Mouse (Mus musculus) lung, adult 2 months (tissue): ENCODE measurements around the gene Marveld3. TPM values are rescaled to one million over a fixed set of nuclear protein-coding genes. Genes with fewer than 3 reads are reported as not detected.

ENCODE experiments used
- DNase-seq: peaks from one replicate; pipeline ENCODE4 v3.0.0; 2022
- H3K4me1 ChIP-seq: fragments of 200-500 bp; 2 replicates; pipeline ENCODE4 v1.6.1; 2011; ENCODE audit warnings: low read length; ENCODE audit not compliant: control insufficient read depth, insufficient read depth
- H3K4me3 ChIP-seq: fragments of 200-500 bp; replicated peaks from 2 replicates; pipeline ENCODE3; 2011; ENCODE audit warnings: low read depth, mild to moderate bottlenecking, control low read depth, low read length; ENCODE audit errors: extremely low read depth
- CTCF ChIP-seq: fragments of 200-500 bp; IDR thresholded peaks from 2 replicates; pipeline ENCODE4 v1.5.1; 2011; ENCODE audit warnings: mild to moderate bottlenecking, low read length, control low read depth; ENCODE audit not compliant: insufficient read depth
- POLR2A ChIP-seq: fragments of 200-500 bp; IDR thresholded peaks from 2 replicates; pipeline ENCODE4 v1.6.1; 2011; ENCODE audit warnings: low read depth, mild to moderate bottlenecking, control low read depth, low read length, borderline replicate concordance; ENCODE audit errors: extremely low read depth
- WGBS: fragments of 180-500 bp; shearing (Covaris S2); methylation state at CpG from one replicate; pipeline ENCODE4 v1.1.7; 2018; 5-methylcytosine and 5-hydroxymethylcytosine counted together
- polyA plus RNA-seq: library from polyadenylated mRNA; depleted of rRNA; stranded (reverse); fragments of >200 nt; gene quantifications from 2 replicates; pipeline ENCODE4 v1.2.3, GENCODE M21; 2012

The Marveld3 gene
- polyA plus RNA-seq, 1 experiment = 5.9 TPM

GRCm38 (mm10) chr8:109997381-109997780, 35.4 kb upstream of the Marveld3 start:
- DNase-seq = no peak
- TF ChIP-seq CTCF = no peak
- no peak for TF ChIP-seq POLR2A
- WGBS = 91% methylated on average over 9 of the region's 9 CpGs
- Histone ChIP-seq H3K4me1 (peaks cover 2% of the 10 kb centered on the region), H3K4me3 (no peak overlapping the region)

DNA sequence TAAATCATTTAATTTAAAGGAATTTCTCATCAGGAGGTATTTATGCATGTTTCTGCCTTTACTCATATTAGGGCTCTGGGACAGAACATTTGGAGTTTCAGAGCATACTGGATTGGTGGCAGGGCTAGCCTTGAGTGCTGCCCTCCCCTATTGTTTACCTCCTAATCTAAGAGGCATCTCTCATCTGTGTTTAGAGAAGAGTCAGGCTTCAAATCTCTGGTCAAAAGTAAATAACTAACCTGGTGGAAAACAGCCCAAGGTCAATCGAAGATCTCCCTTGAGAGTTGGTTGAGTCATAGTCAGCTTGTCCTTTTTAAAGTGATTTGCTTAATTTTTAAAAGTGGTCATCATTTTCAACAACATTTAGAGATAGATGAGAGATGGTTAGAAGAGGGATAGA, 30.9 kb upstream of the Marveld3 start:
- no peak for DNase-seq
- WGBS = 38% methylated on average over 1 of the region's 1 CpGs
- no peak overlapping the region for H3K4me3 ChIP-seq

GRCm38 (mm10) chr8:109992166-109992565, 30.2 kb upstream of the Marveld3 start:
- no peak overlapping the region for H3K4me3 ChIP-seq
- no peaks in the 10 kb centered on the region for H3K4me1 ChIP-seq
- WGBS = 72% methylated on average over 5 of the region's 5 CpGs
- no peak for TF ChIP-seq POLR2A
- no peak for TF ChIP-seq CTCF
- no peak for DNase-seq

More for the DNA sequence above, 30.9 kb upstream of the Marveld3 start:
- no peaks in the 10 kb centered on the region for H3K4me1 ChIP-seq
- TF ChIP-seq CTCF = no peak
- no peak for TF ChIP-seq POLR2A

DNA sequence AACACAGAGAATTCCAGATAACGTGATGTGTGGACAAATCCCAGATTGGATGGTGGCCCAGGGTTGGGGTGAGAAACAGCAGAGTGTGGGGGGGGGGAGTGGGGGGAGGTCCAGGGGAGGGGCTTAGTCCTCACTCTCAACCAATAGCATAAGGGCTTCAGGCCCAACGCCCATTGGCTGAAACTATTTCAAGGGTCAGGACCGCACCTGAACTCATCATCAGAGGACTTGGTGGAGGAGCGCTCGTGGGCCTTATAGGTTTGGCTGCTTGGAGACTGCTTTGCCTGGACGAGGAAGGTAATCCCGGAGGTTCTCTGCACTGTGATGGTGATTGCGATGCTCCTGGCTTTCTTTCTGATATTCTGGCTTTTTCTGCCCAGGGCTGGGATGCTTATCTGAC, 28.2 kb upstream of the Marveld3 start, which contains the start of gene Tat:
Gene Tat (plus strand): TSS at position 214 of the 400 bp plus-strand sequence.
- no peak for TF ChIP-seq CTCF
- no peak for TF ChIP-seq POLR2A
- no peak within 1 kb of the TSS for H3K4me3 ChIP-seq
- H3K4me1 ChIP-seq = no peaks in the 10 kb centered on the region
- DNase-seq = no peak
- WGBS = 72% methylated on average over 8 of the region's 8 CpGs

DNA sequence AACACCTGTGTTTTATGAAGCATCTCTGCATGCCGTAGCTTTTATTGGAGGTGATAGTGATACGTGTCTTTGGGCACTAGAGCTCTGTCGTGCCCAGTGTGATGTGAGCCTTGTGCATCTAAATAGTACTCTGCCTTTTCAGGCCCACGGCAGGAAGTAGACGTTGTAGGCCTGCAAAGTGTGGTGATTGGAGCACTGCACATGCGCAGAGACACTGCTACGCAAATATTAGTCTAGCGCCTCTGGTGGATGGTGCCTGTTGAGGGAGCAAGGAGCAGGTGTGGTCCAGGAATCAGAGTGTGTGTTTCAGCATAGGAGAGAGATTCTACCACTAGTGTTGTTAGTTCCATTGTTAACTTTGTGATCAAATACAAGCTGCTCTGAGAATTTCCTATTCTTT, 27.1 kb upstream of the Marveld3 start:
- no peak for TF ChIP-seq POLR2A
- TF ChIP-seq CTCF = no peak
- H3K4me1 ChIP-seq = no peaks in the 10 kb centered on the region
- no peak overlapping the region for H3K4me3 ChIP-seq
- no peak for DNase-seq
- 85% methylated on average over 8 of the region's 8 CpGs for WGBS

DNA sequence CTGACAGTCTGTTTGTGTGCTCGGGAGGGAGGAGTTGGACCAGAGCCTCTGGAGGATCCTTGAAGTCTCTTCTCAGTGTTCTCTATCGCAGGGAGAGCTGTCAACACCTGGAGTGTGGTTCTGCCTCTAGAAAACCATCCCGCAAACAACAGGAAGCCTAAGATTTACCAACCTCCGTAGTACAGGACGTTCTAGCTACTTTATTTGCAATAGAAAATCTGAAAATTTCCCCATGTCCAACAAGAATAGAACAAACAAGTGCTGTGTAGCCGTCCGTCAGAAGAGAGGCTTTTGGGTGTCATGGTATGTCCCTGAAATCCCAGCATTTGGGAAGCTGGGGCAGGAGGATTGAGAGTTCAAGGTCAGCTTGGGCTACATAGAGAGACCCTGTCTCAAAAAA, 25.8 kb upstream of the Marveld3 start:
- Histone ChIP-seq H3K4me3 (no peak overlapping the region), H3K4me1 (no peaks in the 10 kb centered on the region)
- DNase-seq = no peak
- 49% methylated on average over 7 of the region's 7 CpGs for WGBS
- TF ChIP-seq POLR2A (no peak), CTCF (no peak)

DNA sequence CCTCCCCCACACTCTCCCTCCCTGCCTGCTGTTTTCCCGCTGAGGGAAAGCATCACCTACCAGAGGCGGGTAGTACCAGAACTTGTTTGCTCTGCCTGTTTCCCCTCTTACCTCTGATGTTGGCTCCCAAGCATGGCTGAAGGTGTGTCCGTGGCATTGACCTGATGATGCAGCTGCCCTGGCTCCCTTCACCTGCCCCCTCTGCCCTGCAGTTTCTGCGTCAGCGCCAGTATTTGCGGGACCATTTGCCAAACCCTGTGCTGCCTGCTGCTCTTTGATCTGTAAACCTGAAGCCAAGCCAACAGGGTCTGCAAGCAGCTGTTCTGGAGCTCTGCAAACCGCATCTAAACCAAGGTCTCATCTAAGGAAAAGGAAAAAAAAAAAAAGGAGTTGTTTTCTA, 24.4 kb upstream of the Marveld3 start:
- DNase-seq = no peak

DNA sequence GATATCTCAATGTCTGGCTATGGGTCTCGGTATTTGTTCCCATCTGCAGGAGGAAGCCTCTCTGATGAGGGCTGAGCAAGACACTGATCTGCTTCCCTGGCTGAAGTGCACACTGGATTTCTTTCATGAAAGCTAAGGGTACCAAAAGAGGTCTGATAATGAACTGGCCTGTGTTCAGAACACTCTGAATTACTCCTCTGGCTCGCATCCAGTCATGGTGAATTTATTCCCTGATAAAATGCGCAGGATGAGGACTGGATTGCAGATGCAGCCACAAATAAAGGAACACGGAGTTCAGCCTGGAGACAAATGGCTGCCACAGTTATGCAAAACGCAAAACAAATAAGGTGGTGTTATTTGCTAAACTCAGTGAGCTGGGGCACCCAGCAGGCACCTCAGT, 21.9 kb upstream of the Marveld3 start:
- 35% methylated on average over 5 of the region's 5 CpGs for WGBS
- DNase-seq = no peak
- H3K4me3 ChIP-seq = no peak overlapping the region
- no peaks in the 10 kb centered on the region for H3K4me1 ChIP-seq
- TF ChIP-seq CTCF = no peak
- TF ChIP-seq POLR2A = no peak

More for the DNA sequence above, 24.4 kb upstream of the Marveld3 start:
- TF ChIP-seq CTCF (no peak), POLR2A (no peak)
- Histone ChIP-seq H3K4me3 (no peak overlapping the region), H3K4me1 (no peaks in the 10 kb centered on the region)
- 55% methylated on average over 7 of the region's 7 CpGs for WGBS

DNA sequence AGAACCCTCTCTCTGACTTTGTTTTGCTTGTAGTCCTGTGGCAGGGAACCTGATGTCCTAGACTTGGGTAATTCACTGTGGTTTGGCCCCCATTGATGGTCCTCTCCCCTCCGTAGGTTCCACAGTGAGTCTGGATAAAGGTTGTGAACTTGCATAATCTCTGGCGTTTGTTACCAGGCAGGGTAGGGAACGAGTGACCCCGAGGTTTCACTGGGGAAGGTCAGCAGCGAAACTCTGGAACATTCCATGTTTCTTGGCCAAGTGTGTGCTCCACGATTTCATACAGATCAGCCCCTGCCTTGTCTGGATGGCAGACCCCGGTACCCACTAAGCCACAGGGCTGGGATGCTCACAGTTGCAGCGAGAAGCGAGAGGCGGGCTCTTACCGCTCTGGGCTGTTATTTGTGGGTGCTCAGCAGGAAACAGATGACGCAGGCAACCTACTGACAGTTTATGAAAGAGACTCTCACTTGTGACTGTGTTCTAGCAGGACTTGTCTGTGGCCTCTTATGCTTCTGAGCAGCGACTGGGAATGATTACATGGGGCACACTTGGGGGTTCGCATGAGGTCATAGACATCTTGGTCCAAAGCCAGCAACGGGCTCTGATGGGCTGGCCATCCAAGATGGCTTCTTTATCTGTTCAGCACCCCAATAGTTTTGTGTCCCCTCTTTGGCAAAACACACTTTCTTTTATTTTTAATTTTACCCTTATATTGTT, 20.5 kb upstream of the Marveld3 start:
- no peaks in the 10 kb centered on the region for H3K4me1 ChIP-seq
- DNase-seq = no peak
- 68% methylated on average over 15 of the region's 15 CpGs for WGBS
- TF ChIP-seq CTCF = no peak
- no peak for TF ChIP-seq POLR2A
- H3K4me3 ChIP-seq = no peak overlapping the region

DNA sequence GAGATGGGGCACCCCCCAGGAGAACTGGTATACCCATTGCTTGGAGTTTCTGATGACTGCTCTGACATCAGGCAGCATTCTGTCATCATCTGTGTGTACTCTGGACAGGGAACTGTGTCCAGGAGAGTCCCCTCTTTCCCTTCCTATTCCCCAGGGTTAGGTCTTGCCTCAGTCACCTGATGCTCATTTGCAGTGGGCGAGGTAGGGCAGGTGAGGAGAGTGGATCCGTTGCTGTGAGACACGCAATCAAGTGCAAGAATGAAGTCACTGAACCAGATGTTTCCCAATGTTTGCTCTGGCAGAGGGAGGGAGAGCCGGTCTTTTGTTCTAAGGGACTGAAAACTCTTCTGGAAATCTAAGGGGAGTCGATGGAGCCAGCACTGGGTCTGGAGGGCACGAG, 17.3 kb upstream of the Marveld3 start:
- DNase-seq = no peak
- TF ChIP-seq POLR2A = no peak
- no peak for TF ChIP-seq CTCF
- WGBS = 58% methylated on average over 6 of the region's 6 CpGs
- H3K4me3 ChIP-seq = no peak overlapping the region
- H3K4me1 ChIP-seq = no peaks in the 10 kb centered on the region

DNA sequence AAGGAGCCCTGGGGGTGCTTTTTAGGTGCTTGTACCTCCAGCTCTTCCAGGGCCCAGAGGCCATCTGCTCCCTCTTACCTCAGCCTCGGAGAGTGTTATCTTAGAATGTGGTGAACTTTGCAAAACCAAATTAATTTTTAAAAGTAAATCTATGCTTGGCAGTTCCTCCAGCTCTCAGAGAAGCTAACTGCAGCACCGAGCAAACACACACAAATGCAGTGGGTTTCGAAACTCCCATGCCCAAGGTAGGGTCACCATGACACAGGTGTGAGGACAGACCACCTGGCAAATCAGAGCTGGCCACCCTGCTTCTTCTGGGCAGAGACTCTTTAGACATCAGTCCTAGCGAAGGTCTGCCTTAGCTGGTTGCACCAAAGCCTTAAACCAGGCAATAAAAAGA, 10.9 kb upstream of the Marveld3 start:
- TF ChIP-seq CTCF (no peak), POLR2A (no peak)
- DNase-seq = no peak
- WGBS = 78% methylated on average over 4 of the region's 4 CpGs
- no peak overlapping the region for H3K4me3 ChIP-seq
- H3K4me1 ChIP-seq = no peaks in the 10 kb centered on the region
